Mouse (Mus musculus) right cerebral cortex, postnatal 14 days (tissue): Measurements from ENCODE around the gene Hipk2.

ENCODE experiments used
- DNase-seq: peaks from one replicate; pipeline ENCODE4 v3.0.0; 2022

Gene Hipk2

DNA sequence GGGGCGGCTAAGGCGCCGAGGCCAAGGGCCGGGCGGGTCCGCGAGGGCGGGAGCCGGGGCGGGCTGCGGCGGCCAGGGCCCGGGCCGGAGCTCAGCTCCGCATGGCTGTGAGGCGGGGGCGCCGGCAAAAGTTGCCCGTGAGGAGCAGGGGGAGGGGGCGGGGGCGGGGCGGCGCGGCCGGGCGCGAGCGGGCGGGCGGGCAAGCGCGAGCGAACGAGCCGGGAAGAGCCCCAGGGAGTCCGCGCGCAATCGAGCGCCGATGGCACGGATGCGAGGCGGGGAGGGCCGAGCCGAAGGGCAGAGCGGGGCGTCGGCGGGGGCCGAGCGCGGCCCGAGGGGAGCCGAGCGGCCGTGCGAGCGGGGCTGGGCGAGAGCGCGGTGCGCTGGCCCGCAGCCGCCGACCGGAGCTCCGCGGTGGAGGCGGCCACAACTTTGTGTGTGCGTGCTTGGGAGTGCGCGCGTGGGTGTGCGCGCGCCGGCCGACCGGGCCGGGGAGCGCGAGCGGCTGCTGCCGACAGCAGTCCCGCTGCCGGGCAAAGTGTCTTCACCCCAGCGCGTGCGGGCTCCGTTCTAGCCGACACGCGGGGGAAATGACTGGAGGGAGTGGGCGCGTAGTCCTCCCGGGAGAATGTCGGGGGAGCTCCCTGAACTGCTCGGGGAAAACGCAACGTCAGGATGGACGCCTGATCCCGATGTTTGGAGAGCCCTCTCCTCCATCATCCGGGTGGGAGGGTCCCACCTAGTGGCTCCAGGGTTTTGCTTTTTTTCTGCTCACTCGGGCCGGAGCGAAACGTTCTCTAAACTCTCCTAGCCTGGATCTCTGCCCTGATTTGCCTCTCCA, at the start of gene Hipk2:
Gene Hipk2 (minus strand): TSS at position 95 of the 841 bp plus-strand sequence.
- DNase-seq: peak; percentile 77

DNA sequence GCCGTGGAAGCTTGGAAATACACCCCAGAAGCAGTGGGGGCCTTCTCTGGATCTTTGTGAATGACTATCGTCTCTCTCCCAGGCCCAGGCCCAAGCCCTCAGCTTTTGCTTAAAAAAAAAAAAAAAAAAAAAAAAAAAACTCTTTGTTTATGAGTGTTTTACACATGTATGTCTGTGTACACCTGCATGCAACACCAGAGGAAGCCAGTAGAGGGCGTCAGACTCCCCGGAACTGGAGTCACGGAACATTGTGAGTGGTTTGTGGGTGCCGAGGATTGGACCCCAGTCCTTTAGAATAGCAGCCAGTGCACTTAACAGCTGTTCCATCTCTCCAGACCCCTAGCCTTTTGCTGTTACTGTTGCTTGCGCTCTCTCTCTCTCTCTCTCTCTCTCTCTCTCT, 49.8 kb upstream of the Hipk2 start:
- no peak for DNase-seq

DNA sequence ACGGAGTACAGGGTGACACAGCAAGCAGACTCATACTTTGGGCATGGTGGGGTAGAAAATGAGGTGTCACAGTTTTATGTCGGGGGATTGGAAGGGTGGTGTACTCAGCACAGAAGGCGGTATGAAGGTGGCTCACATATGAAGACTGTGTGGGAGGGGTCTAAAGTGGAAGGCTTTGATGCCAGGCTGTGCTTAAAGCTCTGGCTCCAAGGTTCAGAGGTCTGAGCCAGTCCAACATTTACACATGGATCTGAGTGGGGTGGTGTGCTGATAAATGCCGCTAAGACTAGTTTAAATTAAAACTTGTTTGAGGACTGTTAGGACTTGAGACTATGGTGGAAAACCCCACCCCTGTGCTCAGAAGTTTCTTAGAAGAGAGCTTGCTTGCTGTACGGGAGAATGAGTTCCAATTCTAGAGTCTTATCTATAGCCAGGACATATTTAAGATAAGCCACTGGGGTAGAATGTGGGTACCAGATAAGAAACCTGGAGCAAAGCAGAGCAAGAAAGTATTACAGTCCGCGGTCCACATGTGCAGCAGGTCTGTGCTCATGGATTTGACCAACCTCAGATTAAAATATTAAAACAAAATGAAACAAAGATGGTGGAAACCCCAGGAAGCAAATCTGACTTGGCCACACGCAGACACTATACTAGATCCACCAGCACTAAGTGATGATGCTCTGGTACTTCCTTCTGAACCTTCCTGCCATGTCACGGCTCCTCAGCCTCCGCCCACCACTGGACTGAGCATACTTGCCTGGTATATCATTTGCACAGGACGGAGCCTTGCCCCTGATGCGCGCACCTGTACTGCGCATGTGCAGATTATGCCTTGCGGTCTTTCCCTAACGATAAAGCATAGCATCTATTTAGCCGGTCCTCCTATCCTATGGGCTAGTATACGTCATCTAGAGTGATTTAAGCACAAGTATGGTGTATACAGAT, 48.2 kb upstream of the Hipk2 start:
- DNase-seq: no peak

DNA sequence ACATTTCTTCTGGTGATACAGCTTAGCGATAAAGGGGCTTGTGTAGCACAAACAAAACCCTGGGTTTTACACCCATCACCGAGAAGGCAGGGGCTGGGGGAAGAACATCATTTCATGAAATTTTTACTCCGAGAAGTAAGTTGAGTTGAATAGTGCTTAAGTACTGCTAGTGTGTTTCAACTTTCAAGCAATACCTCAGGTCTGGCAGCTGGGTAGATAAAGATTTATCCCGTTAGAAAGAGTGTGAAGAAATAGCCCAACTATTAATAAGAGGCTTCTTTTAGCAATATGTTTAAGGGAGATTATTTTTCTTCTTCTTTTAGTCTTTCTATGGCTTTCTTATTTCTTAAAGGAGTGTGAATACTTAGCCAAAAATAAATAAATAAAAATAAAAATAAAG, 47.5 kb upstream of the Hipk2 start:
- DNase-seq: no peak

DNA sequence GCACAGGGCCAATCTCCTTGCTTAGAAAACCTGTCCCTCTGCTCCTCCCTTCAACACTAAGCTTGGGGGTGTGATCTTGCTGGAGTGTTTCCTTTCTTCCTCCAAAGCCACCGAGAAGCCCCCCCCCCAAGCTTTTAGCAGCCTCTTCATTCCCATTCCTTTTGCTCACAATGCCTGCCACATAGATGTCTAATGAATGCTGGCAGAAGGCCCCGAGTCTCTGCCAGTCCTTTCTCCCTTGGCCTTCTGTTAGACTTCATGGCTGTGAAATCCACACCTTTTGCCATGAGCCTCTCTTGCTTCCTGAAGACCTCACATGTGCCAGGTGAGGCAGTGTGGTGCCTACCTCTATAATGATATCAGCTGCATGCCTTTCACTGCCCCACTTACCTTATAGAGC, 46.6 kb upstream of the Hipk2 start:
- no peak for DNase-seq

DNA sequence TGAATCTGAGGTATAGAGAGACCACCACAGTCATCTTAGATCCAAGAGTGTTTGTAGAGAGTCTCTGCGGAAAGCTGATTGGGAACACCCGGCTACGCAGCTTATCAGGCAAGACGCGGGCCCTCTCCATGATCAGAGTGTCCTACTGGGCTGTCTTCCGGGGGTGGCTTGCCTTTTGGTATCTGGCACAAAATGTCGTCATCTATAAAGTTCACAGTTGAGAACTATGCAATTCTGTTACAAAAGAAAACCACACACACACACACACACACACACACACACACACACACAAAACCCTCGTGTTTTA, 45.8 kb upstream of the Hipk2 start:
- DNase-seq: no peak

DNA sequence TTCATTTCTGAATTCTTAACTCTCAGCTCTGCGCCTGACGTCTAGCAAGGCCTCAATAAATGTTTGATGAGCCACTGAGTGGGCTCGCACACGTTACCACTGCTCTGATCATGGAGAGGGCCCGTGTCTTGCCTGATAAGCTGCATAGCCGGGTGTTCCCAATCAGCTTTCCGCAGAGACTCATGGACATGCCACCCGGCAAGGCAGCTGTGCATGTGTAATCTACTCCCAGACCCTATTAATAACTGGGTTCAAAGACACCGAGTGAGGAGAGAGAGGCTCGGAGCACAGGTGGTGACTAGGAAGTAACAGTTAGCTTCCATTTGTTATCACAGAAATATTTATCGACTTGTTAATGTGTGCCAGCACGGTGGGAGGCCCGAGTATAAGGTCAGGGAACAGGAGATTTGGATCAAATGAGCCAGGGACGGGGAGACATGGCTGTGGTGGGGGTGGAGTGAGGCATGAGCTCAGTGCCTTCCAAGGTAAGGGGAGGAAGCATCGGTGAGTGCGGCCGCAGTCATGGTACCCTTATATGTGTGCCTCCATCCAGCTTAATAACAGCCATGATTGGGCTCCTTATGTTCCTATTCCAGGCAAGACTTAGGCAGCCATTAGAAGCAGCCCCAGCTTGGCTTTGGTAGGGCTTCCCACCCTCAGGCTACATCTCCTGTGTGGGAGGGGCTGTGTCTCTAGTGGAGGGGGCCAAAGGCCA, 45.3 kb upstream of the Hipk2 start:
- DNase-seq: no peak

DNA sequence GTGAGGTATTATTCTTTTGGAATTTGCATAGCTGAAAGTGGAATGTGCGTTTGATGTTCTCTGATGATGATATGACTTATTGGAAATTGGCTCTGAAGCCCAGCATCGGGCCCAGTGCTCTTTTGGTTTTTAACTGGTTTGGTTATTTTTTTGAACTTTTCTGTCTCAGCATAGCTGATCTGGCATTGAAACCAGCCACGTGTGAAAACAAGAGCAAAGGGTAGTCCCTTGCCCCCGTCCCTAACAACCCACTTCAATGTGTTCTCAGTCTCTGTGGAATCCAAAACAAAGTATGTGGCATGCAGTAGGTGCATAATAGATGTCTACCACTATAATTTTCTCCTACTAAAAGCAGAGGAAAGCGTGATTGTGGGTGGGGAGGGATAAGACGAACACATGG, 44.2 kb upstream of the Hipk2 start:
- no peak for DNase-seq

DNA sequence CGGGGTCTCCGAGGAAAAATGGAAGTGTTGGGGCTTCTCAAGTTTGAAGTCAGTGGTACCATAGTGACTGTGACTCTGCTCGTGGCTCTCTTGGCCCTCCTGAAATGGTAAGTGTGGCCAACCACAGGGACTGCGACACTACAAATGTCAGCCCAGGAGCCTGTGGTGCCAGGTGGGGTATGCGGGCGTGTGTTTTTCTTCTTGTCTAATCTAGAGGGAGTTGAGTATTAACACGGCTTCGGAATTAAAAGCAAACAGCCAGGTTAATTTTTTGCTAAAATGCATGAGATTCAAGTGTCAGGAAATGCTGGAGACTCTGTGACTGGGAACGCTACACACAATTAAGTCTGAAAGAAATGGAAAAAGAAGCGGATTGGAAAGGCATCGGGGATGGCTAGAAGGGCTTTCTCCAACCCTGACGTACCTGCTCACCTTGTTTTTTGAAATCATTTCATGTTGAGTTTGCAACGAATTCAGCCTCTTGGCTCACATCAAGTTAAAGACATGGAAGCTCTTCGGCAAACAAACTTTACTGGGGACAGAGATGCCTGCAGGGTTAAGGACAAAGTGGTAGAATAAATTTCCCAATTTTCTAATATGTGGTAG, 43.3 kb upstream of the Hipk2 start:
- no peak for DNase-seq

DNA sequence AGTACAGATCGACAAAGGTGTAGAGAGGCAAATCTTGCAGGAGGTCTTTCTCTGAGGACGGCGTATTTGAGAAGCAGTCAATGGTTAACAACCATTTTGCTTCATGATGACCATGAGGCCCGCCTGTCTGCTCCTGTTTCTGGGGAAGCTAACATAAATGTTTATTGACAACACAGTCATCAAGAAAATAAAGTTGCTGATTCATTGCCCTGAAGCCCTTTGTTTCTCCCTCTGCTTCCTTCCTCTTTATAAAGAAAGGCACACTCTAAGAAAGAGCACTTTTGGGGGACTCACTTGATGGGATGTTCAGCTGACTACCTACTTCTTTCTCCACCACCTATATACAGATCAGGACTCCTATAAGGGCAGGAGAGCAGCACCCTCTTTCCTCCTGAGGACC, 42.8 kb upstream of the Hipk2 start:
- DNase-seq: no peak

DNA sequence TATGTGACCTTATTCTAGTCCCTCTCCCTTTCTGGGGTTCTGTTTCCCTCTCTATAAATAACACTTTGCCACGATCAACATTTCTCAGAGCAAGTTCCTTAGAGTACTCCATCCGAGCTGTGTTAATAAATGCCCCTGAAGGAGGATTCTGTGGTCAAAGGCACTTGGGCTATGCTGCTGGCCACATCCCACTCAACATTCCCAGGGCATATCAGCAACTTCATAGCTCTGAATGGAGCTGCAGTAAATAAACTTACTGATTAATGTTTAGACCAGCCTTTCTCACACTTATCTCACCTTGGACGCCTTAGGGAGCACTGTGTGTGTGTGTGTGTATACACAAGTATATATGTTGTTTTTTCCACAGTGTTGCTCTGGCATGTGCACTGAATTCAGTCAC, 41.5 kb upstream of the Hipk2 start:
- no peak for DNase-seq

DNA sequence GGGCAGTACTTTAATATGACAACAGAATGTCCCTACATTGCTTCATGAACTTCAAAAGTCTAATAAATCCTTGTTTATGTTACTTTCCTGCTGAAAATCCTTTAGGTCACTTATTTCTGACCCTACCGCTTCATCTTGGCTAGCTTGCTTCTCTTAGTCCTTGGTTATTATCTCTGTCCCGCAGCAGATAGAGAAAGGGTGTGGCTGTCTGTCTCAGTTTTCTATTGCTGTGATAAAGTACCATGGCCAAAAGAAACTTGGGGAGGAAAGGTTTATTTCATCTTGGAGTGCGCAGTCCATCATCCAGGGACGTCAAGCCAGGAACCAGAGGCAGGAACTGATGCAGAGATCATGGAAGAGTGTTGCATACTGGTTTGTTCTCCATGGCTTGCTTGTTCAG, 40.6 kb upstream of the Hipk2 start:
- no peak for DNase-seq

DNA sequence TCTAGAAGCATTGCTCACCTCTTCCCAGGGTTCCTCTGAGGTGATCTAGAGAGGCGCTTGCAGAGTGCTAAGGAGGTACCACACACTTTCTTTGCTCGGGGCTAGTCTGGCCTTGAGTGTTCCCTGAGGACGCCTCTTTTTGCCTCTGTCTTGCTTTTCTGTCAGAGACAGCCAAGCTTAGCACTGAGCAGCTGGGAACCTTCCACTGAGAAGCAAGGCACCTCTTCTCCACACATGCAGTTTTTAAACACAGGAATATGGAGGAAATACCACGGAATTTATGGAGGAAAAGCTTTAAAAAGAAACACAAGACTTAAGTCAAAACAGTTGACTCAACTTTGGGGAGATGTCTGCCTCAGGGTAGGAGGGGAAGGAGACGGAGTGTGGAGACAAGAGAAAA, 39.8 kb upstream of the Hipk2 start:
- no peak for DNase-seq

DNA sequence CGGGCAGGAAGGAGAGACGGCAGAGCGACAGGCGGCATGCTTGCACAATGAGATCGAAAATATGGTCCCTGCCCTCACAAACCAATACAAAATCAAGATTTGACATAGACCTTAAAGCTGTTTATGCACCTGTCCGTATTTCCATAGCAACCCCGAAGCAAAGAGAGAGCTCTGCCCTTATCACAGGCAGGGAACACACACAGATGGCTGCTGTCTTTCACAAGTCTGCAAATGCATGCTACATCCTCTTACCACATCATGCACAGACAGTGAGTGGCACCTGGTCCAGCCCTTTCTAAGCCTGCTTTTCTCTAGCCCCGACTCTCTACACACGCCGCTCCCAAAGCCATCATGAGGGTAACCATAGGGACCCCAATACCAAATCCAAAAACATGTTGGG, 38.2 kb upstream of the Hipk2 start:
- DNase-seq: no peak

DNA sequence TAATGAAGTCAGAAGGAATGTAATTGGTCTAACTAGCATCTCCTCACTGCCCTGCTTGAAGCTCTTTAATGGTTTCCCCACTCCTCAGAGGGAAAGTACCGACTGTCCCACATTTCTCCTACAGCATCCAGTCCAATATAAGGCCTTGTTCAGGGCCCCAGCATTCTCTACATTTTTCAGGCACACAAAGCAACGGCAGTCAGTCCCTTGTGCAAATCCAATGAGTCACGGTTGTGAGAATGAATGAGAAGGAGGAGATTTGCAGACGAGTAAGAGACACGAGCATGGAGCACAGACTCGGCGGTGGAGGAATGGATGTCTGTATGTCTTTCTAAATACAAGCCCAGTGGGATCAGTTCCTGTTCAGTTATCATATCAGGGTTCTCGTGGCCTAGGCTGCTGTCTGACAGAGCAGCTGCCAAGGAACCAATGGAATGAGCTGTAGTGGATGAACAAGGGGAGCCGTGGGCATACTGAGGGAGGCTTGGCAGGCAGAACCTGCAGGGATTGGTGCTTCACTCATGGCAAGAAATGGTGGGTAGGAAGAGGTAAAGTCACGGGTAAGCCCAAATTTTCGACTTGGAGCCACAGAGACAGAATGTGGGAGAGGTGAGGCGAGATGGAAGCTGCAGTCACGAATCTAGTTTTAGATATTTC, 37.5 kb upstream of the Hipk2 start:
- no peak for DNase-seq

DNA sequence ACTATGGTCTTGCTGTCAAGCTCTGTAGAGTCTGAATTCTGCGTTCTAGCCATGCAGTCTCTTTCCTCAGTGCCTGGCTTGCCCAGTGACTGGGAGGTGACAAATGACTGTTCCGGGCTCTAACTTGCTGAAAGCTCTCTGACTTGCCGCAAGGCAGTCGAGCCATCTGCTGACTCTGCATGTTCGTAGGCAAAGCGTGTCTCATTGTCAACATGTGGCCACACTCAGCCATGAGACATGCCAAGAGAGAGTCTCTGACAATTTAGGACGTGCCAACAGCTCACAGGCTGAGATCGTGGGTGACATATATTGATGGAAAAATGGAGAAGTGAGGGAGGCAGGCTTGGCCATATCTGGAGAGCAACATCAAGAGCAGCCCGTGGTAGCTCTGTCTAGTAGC, 36.9 kb upstream of the Hipk2 start:
- DNase-seq: no peak

DNA sequence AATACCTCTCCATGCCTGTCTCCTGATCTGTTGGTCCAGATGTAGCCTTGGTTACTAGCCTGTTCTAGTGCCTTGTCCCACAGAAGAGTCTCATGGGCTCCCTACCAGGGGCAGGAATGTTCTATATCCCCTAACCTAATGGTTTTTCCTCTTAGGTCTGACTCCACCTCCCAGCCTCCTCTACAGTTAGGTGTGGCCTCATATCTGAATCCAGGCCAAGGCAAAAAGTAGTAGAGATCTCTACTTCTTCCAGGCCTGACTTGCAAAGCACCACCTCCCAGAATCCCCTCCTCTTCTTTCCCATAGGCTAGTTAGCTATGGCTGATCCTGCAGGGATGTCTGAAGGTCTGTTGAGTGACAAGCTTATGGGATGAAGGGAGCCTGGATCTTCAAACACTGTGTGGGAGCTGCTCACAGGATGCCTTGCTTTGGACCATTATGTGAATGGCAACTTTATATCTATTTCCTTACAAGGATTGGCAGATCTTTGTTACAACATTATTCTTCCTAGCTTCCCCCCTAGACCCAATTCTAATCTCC, 36.2 kb upstream of the Hipk2 start:
- DNase-seq: no peak

DNA sequence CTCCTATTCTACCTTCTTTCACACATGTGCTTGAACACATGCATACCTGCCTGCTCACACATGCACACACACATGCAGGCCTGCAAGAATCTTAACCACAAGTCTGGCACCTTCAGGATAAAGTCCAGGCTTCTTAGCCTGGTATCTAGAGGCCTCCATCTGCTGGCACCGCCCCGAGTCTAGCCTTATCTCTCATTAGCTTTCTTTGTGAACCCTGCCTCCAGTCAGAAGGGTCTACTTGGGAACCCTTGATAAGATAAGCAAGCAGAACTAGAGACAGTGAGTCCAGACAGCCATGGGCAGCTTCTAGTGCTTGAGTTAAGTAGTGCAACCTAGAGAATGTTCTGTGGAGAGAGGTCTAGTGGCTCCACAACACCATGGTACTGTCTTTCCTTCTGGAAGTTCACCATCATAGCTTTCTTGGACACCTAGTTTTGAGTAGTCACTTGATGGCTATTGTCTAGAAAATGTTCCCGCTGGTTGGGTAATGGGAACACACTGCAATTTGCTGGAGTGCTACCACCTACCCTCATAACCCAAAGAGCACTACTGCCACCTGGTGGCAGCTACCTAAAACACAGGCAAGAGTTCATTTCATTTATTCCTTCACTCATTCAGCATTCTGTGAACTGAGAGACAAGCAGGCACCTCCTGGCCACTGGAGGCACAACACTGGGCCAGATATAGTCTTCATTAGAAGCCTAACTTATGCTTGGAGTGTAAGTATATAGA, 35.0 kb upstream of the Hipk2 start:
- no peak for DNase-seq

DNA sequence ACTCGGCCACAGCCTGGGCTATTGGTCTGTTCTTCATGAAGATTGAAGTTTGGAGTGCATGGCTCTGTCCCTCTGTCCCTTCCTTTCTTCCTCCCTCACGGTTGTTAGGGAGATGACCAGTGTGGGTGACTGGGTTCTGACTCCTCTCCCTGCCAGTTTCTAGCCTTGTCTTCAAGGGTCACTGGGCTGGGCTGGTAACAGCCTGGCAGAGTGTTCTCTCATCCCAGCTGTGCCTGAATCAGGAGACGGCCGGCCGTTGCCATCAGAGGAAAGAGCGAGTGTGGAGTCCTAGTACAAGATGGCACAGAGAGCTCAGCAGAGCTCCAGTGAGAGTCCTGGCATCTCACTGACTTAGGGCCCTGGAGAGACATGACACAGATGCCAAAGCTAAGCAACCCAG, 32.4 kb upstream of the Hipk2 start:
- DNase-seq: no peak

DNA sequence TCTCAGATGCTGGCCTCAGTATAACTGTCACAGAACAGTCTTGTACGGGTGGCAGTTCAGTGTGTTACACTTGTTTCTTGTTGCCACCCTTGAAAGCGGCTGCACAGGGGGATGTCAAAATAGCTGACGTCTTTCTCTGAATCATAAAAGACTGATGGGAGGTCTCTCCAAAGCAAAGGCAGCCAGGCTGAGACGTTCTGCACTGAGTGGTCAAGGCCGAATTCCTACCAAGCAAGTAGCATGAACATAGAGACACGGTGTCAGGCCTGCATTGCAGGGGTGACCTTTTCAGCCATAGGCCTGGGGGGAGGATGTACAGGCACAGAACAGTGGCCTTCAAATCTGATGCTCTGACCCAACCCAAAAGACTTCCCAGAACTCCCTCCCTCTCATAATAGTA, 30.0 kb upstream of the Hipk2 start:
- no peak for DNase-seq

DNA sequence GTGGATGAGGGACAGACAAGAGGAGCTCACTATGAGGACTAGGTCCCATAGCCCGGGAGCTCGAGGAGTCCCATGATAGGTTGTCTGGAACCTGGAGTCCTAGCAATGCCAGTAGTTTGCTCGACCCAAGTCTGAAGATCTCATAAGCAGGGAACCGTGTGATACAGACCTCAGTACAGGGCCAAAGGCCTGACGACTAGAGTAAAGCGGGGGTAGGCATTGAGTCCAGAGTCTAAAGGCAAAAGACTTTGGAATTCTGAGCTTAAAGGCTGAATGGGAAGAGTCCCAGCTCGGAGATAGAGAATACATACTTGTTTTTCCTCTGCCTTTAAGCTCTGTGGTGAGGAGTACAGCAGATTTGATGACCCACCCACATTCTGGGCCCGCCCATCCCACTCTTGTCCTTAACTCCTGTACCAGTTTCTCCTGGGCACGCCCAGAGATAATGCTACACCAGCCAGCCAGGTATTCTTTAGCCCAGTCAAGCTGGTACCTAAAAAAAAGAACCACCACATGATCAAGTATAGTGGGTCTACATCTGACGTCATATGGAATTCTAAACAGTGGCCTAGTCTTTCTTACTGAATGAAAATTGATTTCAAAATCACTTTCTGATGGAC, 27.0 kb upstream of the Hipk2 start:
- no peak for DNase-seq
